Comparison of ENCODE assay signal across 12 mouse cellular contexts in the genomic region with DNA sequence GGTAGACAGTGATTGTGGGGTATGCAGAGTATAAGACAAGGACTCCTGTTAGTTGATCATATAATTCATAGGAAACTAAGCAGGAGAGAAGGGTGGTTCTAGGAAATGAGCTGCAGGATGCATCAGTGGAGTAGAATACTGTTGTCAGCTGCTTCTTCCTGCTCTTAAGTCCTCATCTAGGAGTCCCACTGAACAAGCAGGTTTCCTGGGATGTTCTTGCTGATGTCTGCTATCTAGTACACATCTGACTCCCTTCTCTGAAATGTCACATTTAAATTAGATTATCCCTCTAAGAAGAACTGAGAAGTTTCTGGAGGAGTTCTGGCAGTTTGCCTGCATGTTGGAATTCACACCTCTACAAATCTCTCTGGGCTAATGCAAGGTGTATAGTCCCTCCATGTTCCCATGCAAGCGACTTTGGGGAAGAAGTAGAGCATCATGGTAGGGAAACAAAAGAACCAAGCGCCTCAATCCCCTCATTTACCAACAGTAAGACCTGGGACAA. TPM values are rescaled to one million over a fixed set of nuclear protein-coding genes. Genes with fewer than 3 reads are reported as not detected.
"Had no signal": no experiment of that assay in that cellular context is flagged by ENCODE, and none has a peak within 500 bp of the region (broad histone marks: within the 10 kb centered on the region; RNA-seq: fewer than 3 reads in every experiment).

No protein-coding gene starts in this region.

- ATAC-seq: intestine, embryonic 16.5 days; lung, postnatal 0 days; midbrain, embryonic 13.5 days had no signal

- DNase-seq: kidney, adult 2 months; kidney, postnatal 14 days; lung, adult 2 months; lung, postnatal 36 days; thymus, adult 2 months; thymus, postnatal 25 days had no signal

RNA-seq across cellular contexts. Expression of a gene that starts 35.7 kb away (rescaled TPM):
- total RNA-seq: layer of hippocampus, postnatal 25 days; megakaryocyte progenitor cell, adult 5-6 weeks; midbrain, postnatal 0 days had no signal
